Mouse (Mus musculus) liver, embryonic 12.5 days (tissue): ENCODE measurements around the gene Kprp. TPM values are rescaled to one million over a fixed set of nuclear protein-coding genes. Genes with fewer than 3 reads are reported as not detected.
"Not testable (repeated sequence)": the region's sequence is repeated elsewhere in the genome, so short reads cannot be mapped to it uniquely, and the experiment has no call there.

Experiments used
- ATAC-seq: fragments of 200-750 bp; cut with Nextera tagmentation; 2 replicates; pipeline ENCODE4 v1.8.0; 2017; ENCODE audit warnings: moderate number of reproducible peaks, mild to moderate bottlenecking, moderate library complexity
- H3K27ac ChIP-seq: fragments of 300-500 bp; sonication (generic); 2 replicates; pipeline ENCODE4 v1.5.1; 2016; ENCODE audit warnings: mild to moderate bottlenecking
- H3K27me3 ChIP-seq: fragments of 300-500 bp; sonication (generic); replicated peaks from 2 replicates; pipeline ENCODE4 v1.6.1; 2016; ENCODE audit warnings: mild to moderate bottlenecking, moderate library complexity
- H3K36me3 ChIP-seq: fragments of 300-500 bp; sonication (generic); 2 replicates; pipeline ENCODE4 v1.6.1; 2016; ENCODE audit warnings: mild to moderate bottlenecking, moderate library complexity
- H3K4me1 ChIP-seq: fragments of 300-500 bp; sonication (generic); 2 replicates; pipeline ENCODE4 v1.6.1; 2016
- H3K4me2 ChIP-seq: fragments of 300-500 bp; sonication (generic); 2 replicates; pipeline ENCODE4 v1.6.1; 2016; ENCODE audit warnings: mild to moderate bottlenecking, moderate library complexity
- H3K4me3 ChIP-seq: fragments of 300-500 bp; sonication (generic); 2 replicates; pipeline ENCODE4 v1.5.1; 2016; ENCODE audit warnings: mild to moderate bottlenecking, moderate library complexity
- H3K9ac ChIP-seq: fragments of 300-500 bp; sonication (generic); 2 replicates; pipeline ENCODE4 v1.6.1; 2016; ENCODE audit warnings: mild to moderate bottlenecking, moderate library complexity
- H3K9me3 ChIP-seq: fragments of 300-500 bp; sonication (generic); replicated peaks from 2 replicates; pipeline ENCODE4 v1.6.1; 2016; ENCODE audit warnings: mild to moderate bottlenecking, moderate library complexity
- WGBS: fragments of 180-500 bp; shearing (Covaris S2); methylation state at CpG from one replicate; pipeline ENCODE4 v1.1.7; 2016; ENCODE audit not compliant: insufficient replicate concordance; 5-methylcytosine and 5-hydroxymethylcytosine counted together
- polyA plus RNA-seq: library from polyadenylated mRNA; unstranded; fragments of >200 nt; fragmentation: Nextera tagmentation; extraction: Ambion mirVana; gene quantifications from 2 replicates; pipeline ENCODE4 v1.2.1, GENCODE M21; 2016

The Kprp gene
- polyA plus RNA-seq = not detected in 2 replicates

DNA sequence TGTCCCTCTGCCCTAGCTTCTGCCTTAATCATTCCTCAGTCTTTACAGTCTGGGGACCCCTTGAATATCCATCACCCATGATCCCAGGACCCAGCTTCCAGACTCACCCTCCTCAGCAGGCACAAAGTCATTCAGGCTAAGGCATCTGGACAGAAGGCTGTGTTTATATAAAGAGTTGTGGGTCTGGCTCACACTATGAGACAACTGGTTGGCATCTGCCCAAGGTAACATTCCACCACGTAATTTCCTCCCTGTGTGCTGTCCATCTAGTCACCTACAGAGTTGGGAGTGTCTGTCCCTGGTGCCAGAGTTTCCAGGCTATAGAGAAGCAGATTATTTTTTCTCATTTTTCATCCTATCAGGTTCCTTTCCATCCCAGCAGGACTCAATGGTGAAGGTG lies at the start of gene Kprp:
Kprp (minus strand) TSS at position 140 of the 400 bp plus-strand sequence.
- no peaks in the 10 kb centered on the region for H3K36me3 ChIP-seq
- H3K9me3 ChIP-seq = 0 out of 2 replicates have a peak, but pooled peaks cover 8% of the 10 kb centered on the region
- H3K4me2 ChIP-seq = no peak within 1 kb of the TSS
- no peak within 1 kb of the TSS for H3K4me3 ChIP-seq
- no peaks in the 10 kb centered on the region for H3K4me1 ChIP-seq
- no peak for ATAC-seq
- H3K9ac ChIP-seq = no peak within 1 kb of the TSS
- H3K27me3 ChIP-seq = no peaks in the 10 kb centered on the region
- WGBS = 32% methylated on average over 1 of the region's 1 CpGs
- H3K27ac ChIP-seq = no peak within 1 kb of the TSS

DNA sequence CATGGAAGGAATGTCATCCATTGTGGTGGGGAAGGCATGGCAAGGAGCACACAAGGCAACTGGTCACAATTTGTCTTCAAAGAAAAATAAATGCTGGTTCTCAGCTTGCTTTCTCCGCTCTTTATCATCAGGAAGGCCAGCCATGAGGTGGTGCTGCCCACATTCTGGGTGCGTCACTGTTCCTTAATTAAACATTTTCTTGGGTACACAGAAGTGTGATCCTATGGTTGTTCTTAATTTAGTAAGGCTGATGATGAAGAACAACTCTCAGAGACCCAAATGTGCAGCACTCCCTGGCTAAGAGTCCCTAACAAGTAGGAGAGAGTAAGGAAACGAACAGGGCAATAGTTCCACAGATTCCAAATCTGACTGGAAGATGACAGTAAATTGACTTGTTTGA lies 47.1 kb upstream of the Kprp start:
- WGBS = 65% methylated on average over 3 of the region's 3 CpGs
- H3K36me3 ChIP-seq = no peaks in the 10 kb centered on the region
- no peaks in the 10 kb centered on the region for H3K27me3 ChIP-seq
- no peak overlapping the region for H3K4me2 ChIP-seq
- H3K9ac ChIP-seq = no peak overlapping the region
- no peak overlapping the region for H3K27ac ChIP-seq
- no peaks in the 10 kb centered on the region for H3K4me1 ChIP-seq
- ATAC-seq = no peak
- no peaks in the 10 kb centered on the region for H3K9me3 ChIP-seq
- no peak overlapping the region for H3K4me3 ChIP-seq

DNA sequence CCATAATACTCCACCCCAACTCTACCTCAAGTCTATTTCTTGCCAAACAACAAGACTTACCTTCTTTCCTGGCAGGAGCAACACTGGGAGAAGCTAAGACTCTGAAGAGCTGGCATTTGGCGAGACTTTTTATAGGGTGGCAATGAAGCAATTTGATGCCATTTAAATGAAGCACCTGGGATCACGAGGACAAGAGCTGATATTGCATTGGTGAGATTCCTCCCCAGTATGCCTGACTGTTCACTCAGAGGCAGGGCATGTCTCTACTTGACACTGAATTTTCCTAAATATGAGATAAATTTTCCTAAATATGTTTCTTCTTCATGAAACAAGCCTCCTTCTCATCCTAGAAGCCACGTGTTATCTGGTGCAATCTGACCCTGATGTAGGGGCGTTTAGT lies 43.1 kb upstream of the Kprp start, which contains the start of gene 2310050C09Rik:
2310050C09Rik (minus strand) TSS at position 101 of the 400 bp plus-strand sequence.
- no peaks in the 10 kb centered on the region for H3K36me3 ChIP-seq
- no peak within 1 kb of the TSS for H3K9ac ChIP-seq
- WGBS = 60% methylated on average over 4 of the region's 4 CpGs
- H3K27ac ChIP-seq = no peak within 1 kb of the TSS
- no peak within 1 kb of the TSS for H3K4me3 ChIP-seq
- H3K9me3 ChIP-seq = no peaks in the 10 kb centered on the region
- ATAC-seq = no peak
- H3K4me2 ChIP-seq = no peak within 1 kb of the TSS
- H3K27me3 ChIP-seq = no peaks in the 10 kb centered on the region
- no peaks in the 10 kb centered on the region for H3K4me1 ChIP-seq

DNA sequence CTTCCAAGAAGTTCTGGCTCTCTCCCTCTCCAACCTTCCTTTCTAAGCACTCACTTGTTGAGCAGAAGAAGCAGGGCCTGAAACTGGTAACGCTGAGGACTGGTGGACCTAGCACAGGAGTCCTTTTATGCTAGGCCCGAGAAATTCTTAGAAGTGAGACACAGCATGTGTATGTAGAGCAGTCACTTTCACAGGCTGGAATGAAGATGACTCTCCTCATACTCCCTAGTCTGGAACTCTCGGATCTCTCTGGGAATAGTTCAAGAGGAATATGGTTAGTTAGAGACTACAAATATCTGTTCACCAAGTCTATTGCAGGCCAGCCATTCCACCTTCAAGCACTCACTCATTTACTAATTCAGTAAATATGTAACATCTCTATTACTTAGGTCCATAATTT lies 24.1 kb upstream of the Kprp start, which contains the start of gene Lce1l:
Lce1l (minus strand) TSS at position 101 of the 400 bp plus-strand sequence.
- no peak within 1 kb of the TSS for H3K4me2 ChIP-seq
- no peak within 1 kb of the TSS for H3K9ac ChIP-seq
- no peaks in the 10 kb centered on the region for H3K9me3 ChIP-seq
- no peak within 1 kb of the TSS for H3K4me3 ChIP-seq
- no peaks in the 10 kb centered on the region for H3K27me3 ChIP-seq
- ATAC-seq = no peak
- no peaks in the 10 kb centered on the region for H3K36me3 ChIP-seq
- 61% methylated on average over 3 of the region's 3 CpGs for WGBS
- no peaks in the 10 kb centered on the region for H3K4me1 ChIP-seq
- H3K27ac ChIP-seq = no peak within 1 kb of the TSS

DNA sequence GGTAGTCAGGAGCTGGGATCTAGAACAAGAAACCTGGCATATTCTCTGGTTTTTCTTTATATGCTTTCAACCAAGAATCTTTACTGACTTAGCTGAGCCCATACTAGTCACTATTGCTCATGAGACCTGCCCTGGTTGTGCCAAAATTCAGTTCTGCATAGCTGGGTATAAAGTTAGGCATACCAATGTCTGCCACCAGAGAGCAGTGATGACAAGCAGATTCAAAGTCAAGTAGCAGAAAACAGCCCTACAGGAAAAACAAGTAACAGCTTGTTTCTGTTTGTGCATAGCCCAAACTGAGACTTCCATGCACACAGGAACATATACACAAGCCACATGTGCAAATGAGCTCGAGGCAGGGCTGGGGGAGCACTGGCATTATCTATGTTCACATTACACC lies 1.2 kb downstream of the Kprp start:
- H3K9me3 ChIP-seq = 0 out of 2 replicates have a peak, but pooled peaks cover 8% of the 10 kb centered on the region
- H3K36me3 ChIP-seq = no peaks in the 10 kb centered on the region
- ATAC-seq = no peak
- H3K4me3 ChIP-seq = no peak overlapping the region
- WGBS = 11% methylated on average over 1 of the region's 1 CpGs
- H3K9ac ChIP-seq = no peak overlapping the region
- no peaks in the 10 kb centered on the region for H3K4me1 ChIP-seq
- H3K27me3 ChIP-seq = no peaks in the 10 kb centered on the region
- H3K27ac ChIP-seq = no peak overlapping the region
- H3K4me2 ChIP-seq = no peak overlapping the region

DNA sequence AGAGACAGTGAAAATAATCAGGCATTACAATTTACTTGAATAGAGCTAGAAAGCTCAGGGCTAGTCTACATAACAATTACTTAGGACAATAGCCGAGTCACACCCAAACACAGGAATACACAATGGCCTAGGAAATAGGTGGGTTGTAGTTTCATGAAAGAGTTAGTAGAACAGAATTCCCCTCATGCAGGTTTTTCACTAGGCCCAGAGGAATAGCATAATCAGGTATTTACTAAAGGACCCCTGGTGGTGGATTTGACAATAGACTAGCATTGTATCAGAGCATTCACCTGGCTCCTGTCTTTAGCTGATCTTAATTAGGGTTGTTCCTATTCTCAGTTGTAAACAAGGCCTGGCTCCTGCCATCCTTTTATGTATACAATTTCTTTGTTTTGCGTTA lies 11.0 kb downstream of the Kprp start:
- 87% methylated on average over 2 of the region's 2 CpGs for WGBS
- not testable (repeated sequence) for H3K4me3 ChIP-seq, H3K27ac ChIP-seq, H3K9me3 ChIP-seq, H3K4me1 ChIP-seq, H3K27me3 ChIP-seq, H3K4me2 ChIP-seq, ATAC-seq, H3K36me3 ChIP-seq, H3K9ac ChIP-seq

DNA sequence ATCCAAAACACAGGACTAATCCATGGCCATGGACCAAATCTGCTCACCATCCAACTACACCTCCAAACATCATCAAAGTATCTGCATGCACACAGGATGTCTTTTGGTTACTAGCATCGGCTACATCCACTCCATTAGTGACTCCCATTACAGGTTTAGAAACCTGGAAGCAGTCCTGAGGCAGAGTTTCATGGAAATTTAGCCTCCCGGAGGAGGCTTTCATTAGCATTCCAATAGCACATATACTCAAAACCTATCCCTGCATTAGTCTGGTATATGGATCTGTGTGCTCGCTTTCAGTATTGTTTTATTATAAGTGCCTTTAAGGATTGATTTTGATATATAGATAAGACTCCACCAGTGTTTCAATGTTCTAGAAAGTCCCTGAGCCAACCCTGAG lies 11.5 kb downstream of the Kprp start:
- no peak for ATAC-seq
- H3K27me3 ChIP-seq = no peaks in the 10 kb centered on the region
- H3K4me2 ChIP-seq = no peak overlapping the region
- no peak overlapping the region for H3K4me3 ChIP-seq
- no peak overlapping the region for H3K27ac ChIP-seq
- no peaks in the 10 kb centered on the region for H3K9me3 ChIP-seq
- H3K9ac ChIP-seq = no peak overlapping the region
- no peaks in the 10 kb centered on the region for H3K36me3 ChIP-seq
- WGBS = 66% methylated on average over 3 of the region's 3 CpGs
- H3K4me1 ChIP-seq = no peaks in the 10 kb centered on the region

DNA sequence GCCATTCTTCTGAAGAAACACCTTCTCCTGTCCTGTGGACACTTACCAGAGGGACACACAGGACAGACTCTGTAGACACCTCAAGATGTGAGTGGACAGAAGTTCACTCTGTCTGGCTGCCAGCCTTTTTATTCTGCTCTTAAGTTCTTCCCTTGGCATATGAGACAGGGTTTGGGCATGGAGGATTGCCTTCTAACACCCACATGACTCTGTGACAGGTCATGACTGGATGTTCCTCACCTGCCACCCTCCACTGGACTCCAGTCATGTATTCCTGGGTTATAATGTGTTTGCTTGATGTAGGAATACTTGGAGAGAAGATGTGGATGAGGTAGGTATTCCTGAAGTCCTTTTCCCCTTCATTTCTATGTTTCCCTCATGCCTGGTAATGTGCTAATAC lies 19.3 kb downstream of the Kprp start, which contains the start of gene Lce1k:
Lce1k (minus strand) TSS at position 101 of the 400 bp plus-strand sequence.
- Histone ChIP-seq H3K27me3 (no peaks in the 10 kb centered on the region), H3K36me3 (no peaks in the 10 kb centered on the region), H3K9ac (no peak within 1 kb of the TSS), H3K4me2 (no peak within 1 kb of the TSS), H3K4me1 (no peaks in the 10 kb centered on the region), H3K27ac (no peak within 1 kb of the TSS), H3K4me3 (no peak within 1 kb of the TSS), H3K9me3 (no peaks in the 10 kb centered on the region)
- no peak for ATAC-seq

DNA sequence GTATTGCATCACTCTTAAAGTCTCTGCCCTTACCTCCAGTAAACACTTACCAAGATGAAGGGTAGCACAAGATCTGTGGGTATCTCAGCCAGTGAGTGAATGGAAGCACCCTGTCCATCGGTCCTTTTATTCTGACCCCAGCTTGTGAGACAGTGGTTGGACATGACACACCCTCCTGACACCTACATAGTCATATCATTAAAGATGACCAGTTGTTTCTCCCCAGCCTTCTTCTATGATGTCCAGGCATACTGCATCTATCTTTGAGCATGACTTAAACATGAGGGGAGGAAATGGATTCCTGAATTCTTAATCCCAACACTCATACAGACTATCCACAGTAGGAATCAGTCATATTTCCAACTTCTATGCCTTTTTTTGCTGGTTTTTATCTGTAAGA lies 36.6 kb downstream of the Kprp start, which contains the start of gene Lce1j:
Lce1j (minus strand) TSS at position 101 of the 400 bp plus-strand sequence.
- no peaks in the 10 kb centered on the region for H3K27me3 ChIP-seq
- whole genome bisulfite sequencing = 71% methylated on average over 1 of the region's 1 CpGs
- H3K4me3 ChIP-seq = no peak within 1 kb of the TSS
- no peak within 1 kb of the TSS for H3K9ac ChIP-seq
- H3K36me3 ChIP-seq = no peaks in the 10 kb centered on the region
- H3K9me3 ChIP-seq = no peaks in the 10 kb centered on the region
- ATAC-seq = no peak
- H3K27ac ChIP-seq = no peak within 1 kb of the TSS
- H3K4me1 ChIP-seq = no peaks in the 10 kb centered on the region
- no peak within 1 kb of the TSS for H3K4me2 ChIP-seq

DNA sequence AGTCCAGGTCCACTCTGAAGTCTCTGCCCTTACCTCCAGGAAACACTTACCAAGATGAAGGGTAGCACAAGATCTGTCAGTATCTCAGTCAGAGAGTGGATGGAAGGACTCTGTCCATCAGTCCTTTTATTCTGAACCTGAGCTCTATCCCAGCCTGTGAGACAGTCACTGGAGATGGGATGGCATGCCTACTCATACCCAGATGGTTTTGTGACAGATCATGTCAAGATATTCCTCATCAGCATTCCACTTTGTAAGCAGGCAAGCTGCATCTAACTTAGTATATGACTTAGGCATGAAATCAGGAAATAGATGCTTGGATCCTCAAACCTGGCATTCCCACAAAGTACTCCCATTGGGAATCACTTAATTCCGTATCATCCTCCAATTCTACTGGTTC lies 48.2 kb downstream of the Kprp start, which contains the start of gene Lce1i:
Lce1i (minus strand) TSS at position 101 of the 400 bp plus-strand sequence.
- Histone ChIP-seq H3K4me2 (no peak within 1 kb of the TSS), H3K9me3 (no peaks in the 10 kb centered on the region), H3K36me3 (no peaks in the 10 kb centered on the region), H3K27ac (no peak within 1 kb of the TSS), H3K9ac (no peak within 1 kb of the TSS), H3K27me3 (no peaks in the 10 kb centered on the region), H3K4me1 (no peaks in the 10 kb centered on the region), H3K4me3 (no peak within 1 kb of the TSS)
- 50% methylated on average over 1 of the region's 1 CpGs for WGBS
- ATAC-seq = no peak

Other genes with a start within 250 kb of the Kprp start
- not detected in 2 replicates for gene Smcp, start 238.2 kb downstream of the Kprp start, polyA plus RNA-seq
- gene 2210017I01Rik, start 219.8 kb downstream of the Kprp start, polyA plus RNA-seq = not detected in 2 replicates
- gene Lce6a, start 205.6 kb downstream of the Kprp start, polyA plus RNA-seq = not detected in 2 replicates
- not detected in 2 replicates for gene Lce1a1, start 178.9 kb downstream of the Kprp start, polyA plus RNA-seq
- not detected in 2 replicates for gene Lce1b, start 170.3 kb downstream of the Kprp start, polyA plus RNA-seq
- not detected in 2 replicates for gene Lce1a2, start 156.9 kb downstream of the Kprp start, polyA plus RNA-seq
- not detected in 2 replicates for gene Lce1c, start 148.0 kb downstream of the Kprp start, polyA plus RNA-seq
- gene Lce1d, start 140.0 kb downstream of the Kprp start, polyA plus RNA-seq = not detected in 2 replicates
- not detected in 2 replicates for gene Lce1e, start 118.2 kb downstream of the Kprp start, polyA plus RNA-seq
- not detected in 2 replicates for gene Lce1f, start 106.9 kb downstream of the Kprp start, polyA plus RNA-seq
- not detected in 2 replicates for gene Gm38119, start 88.2 kb downstream of the Kprp start, polyA plus RNA-seq
- gene Lce1g, start 74.9 kb downstream of the Kprp start, polyA plus RNA-seq = not detected in 2 replicates
- gene Lce1h, start 62.2 kb downstream of the Kprp start, polyA plus RNA-seq = not detected in 2 replicates
- gene Lce1i, start 48.3 kb downstream of the Kprp start, polyA plus RNA-seq = not detected in 2 replicates
- gene Lce1j, start 36.7 kb downstream of the Kprp start, polyA plus RNA-seq = not detected in 2 replicates
- not detected in 2 replicates for gene Lce1k, start 19.4 kb downstream of the Kprp start, polyA plus RNA-seq
- not detected in 2 replicates for gene Lce1l, start 24.0 kb upstream of the Kprp start, polyA plus RNA-seq
- gene 2310050C09Rik, start 43.0 kb upstream of the Kprp start, polyA plus RNA-seq = not detected in 2 replicates
- not detected in 2 replicates for gene Lce3a, start 99.0 kb upstream of the Kprp start, polyA plus RNA-seq
- not detected in 2 replicates for gene Lce3b, start 105.7 kb upstream of the Kprp start, polyA plus RNA-seq
- gene Lce3c, start 117.2 kb upstream of the Kprp start, polyA plus RNA-seq = not detected in 2 replicates
- gene Lce3d, start 130.1 kb upstream of the Kprp start, polyA plus RNA-seq = not detected in 2 replicates
- not detected in 2 replicates for gene Lce3e, start 139.8 kb upstream of the Kprp start, polyA plus RNA-seq
- gene Lce3f, start 165.0 kb upstream of the Kprp start, polyA plus RNA-seq = not detected in 2 replicates
- gene Crct1, start 188.4 kb upstream of the Kprp start, polyA plus RNA-seq = not detected in 2 replicates
- not detected in 2 replicates for gene Lce1m, start 191.8 kb upstream of the Kprp start, polyA plus RNA-seq
- not detected in 2 replicates for gene Gm4858, start 241.6 kb upstream of the Kprp start, polyA plus RNA-seq